Mouse (Mus musculus): ENCODE measurements around the gene Rab17.

Rab17 gene

GRCm38 (mm10) chr1:90928575-90928934, 40.9 kb downstream of the Rab17 start:
- peak; percentile 91 for DNase-seq (ENCODE audit: low spot score)

GRCm38 (mm10) chr1:90927929-90928574, 41.4 kb downstream of the Rab17 start:
- DNase-seq (ENCODE audit: low spot score), result peak; percentile 39

- DNase-seq (ENCODE audit: low spot score), result no peak
These were observed 42.2 kb downstream of the Rab17 start for GRCm38 (mm10) chr1:90927308-90927707.

- DNase-seq (ENCODE audit: low spot score), result no peak
These were observed 43.4 kb downstream of the Rab17 start for GRCm38 (mm10) chr1:90926030-90926429.

GRCm38 (mm10) chr1:90921687-90922086, 47.8 kb downstream of the Rab17 start:
- DNase-seq (ENCODE audit: low spot score), result no peak

- no peak for DNase-seq (ENCODE audit: low spot score)
These were observed 52.0 kb downstream of the Rab17 start for GRCm38 (mm10) chr1:90917509-90917908.

- DNase-seq (ENCODE audit: low spot score), result no peak
These were observed 54.4 kb downstream of the Rab17 start, which contains the start of gene Mlph for GRCm38 (mm10) chr1:90914948-90915569. Gene Mlph (plus strand): TSS chr1:90915085.

GRCm38 (mm10) chr1:90913231-90913630, 56.2 kb downstream of the Rab17 start:
- DNase-seq (ENCODE audit: low spot score), result no peak

- DNase-seq (ENCODE audit: low spot score), result no peak
These were observed 59.8 kb downstream of the Rab17 start for GRCm38 (mm10) chr1:90909631-90910152.

- no peak for DNase-seq (ENCODE audit: low spot score)
These were observed 60.3 kb downstream of the Rab17 start for GRCm38 (mm10) chr1:90909161-90909560.
